Mouse (Mus musculus) midbrain, embryonic 16.5 days (tissue): Measurements from ENCODE around the gene Cdk17. TPM values are rescaled to one million over a fixed set of nuclear protein-coding genes. Genes with fewer than 3 reads are reported as not detected.

Experiments used
- ATAC-seq: fragments of 200-750 bp; cut with Nextera tagmentation; 2 replicates; pipeline ENCODE4 v1.8.0; 2017; ENCODE audit warnings: moderate TSS enrichment
- H3K27ac ChIP-seq: fragments of 300-500 bp; sonication (generic); 2 replicates; pipeline ENCODE4 v1.5.1; 2014; ENCODE audit warnings: mild to moderate bottlenecking, low read length, mixed read lengths
- H3K27me3 ChIP-seq: fragments of 300-500 bp; sonication (generic); 2 replicates; pipeline ENCODE4 v1.6.1; 2014; ENCODE audit warnings: low read depth, low read length, mixed read lengths; ENCODE audit not compliant: control insufficient read depth, insufficient read depth
- H3K36me3 ChIP-seq: fragments of 300-500 bp; sonication (generic); 2 replicates; pipeline ENCODE4 v1.6.1; 2014; ENCODE audit warnings: mild to moderate bottlenecking, low read length, moderate library complexity, mixed read lengths; ENCODE audit not compliant: control insufficient read depth, insufficient read depth
- H3K4me1 ChIP-seq: fragments of 300-500 bp; sonication (generic); 2 replicates; pipeline ENCODE4 v1.6.1; 2014; ENCODE audit warnings: mild to moderate bottlenecking, low read length, mixed read lengths; ENCODE audit not compliant: control insufficient read depth, insufficient read depth
- H3K4me2 ChIP-seq: fragments of 300-500 bp; sonication (generic); 2 replicates; pipeline ENCODE4 v1.6.1; 2014; ENCODE audit warnings: mild to moderate bottlenecking, low read length, mixed read lengths
- H3K4me3 ChIP-seq: fragments of 300-500 bp; sonication (generic); 2 replicates; pipeline ENCODE4 v1.5.1; 2014; ENCODE audit warnings: low read depth, mild to moderate bottlenecking, low read length, moderate library complexity, mixed read lengths
- H3K9ac ChIP-seq: fragments of 300-500 bp; sonication (generic); 2 replicates; pipeline ENCODE4 v1.6.1; 2014; ENCODE audit warnings: low read depth, low read length, mixed read lengths
- H3K9me3 ChIP-seq: fragments of 300-500 bp; sonication (generic); replicated peaks from 2 replicates; pipeline ENCODE4 v1.6.1; 2014; ENCODE audit warnings: mild to moderate bottlenecking, low read length, mixed read lengths; ENCODE audit not compliant: control insufficient read depth, poor library complexity, severe bottlenecking
- WGBS: fragments of 180-500 bp; shearing (Covaris S2); extraction: QIAGEN DNeasy Blood & Tissue Kit; methylation state at CpG from one replicate; pipeline ENCODE4 v1.1.7; 2014; 5-methylcytosine and 5-hydroxymethylcytosine counted together
- polyA plus RNA-seq: library from polyadenylated mRNA; unstranded; fragments of >200 nt; fragmentation: Nextera tagmentation; extraction: Ambion mirVana; gene quantifications from 2 replicates; pipeline ENCODE4 v1.2.1, GENCODE M21; 2015

Cdk17 gene
- polyA plus RNA-seq, 1 experiment from 2014 or later = 39.5 TPM

GRCm38 (mm10) chr10:93227921-93228320, 67.2 kb downstream of the Cdk17 start:
- WGBS = 68% methylated on average over 8 of the region's 8 CpGs
- H3K4me2 ChIP-seq = no peak overlapping the region
- H3K27ac ChIP-seq = no peak overlapping the region

DNA sequence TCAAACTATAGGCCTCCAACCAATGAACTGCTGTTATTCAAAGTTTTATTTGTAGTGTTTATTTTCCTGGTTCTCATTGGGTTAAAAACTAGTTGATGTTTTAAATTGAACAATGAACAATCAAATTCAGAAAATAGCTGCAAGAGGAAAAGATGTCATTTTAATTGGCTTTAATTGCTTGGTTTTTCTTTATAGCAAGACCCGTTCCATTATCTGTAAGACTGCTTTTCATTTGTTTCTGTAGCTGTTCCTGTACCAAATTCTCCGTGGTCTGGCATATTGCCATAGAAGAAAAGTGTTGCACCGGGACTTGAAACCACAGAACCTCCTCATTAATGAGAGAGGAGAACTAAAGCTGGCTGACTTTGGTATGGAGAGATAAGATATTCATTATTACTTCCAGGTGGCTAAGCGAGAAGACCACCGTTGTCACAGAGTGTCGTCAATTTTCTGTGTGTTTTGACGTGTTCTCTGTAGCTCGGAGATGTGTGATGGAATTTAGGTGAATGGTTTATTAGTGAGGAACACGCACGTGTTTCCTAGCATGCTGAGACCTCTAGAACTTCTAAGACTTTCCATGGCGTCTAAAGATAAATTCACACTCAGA, 67.8 kb downstream of the Cdk17 start:
- Histone ChIP-seq H3K9me3 (no peaks in the 10 kb centered on the region), H3K9ac (no peak overlapping the region), H3K36me3 (peaks cover 10% of the 10 kb centered on the region), H3K27me3 (no peaks in the 10 kb centered on the region), H3K4me3 (no peak overlapping the region), H3K4me1 (no peaks in the 10 kb centered on the region), H3K27ac (no peak overlapping the region), H3K4me2 (no peak overlapping the region)
- no peak for ATAC-seq
- WGBS = 82% methylated on average over 11 of the region's 11 CpGs

More at GRCm38 (mm10) chr10:93227921-93228320, 67.2 kb downstream of the Cdk17 start:
- no peak for ATAC-seq
- H3K36me3 ChIP-seq = peaks cover 8% of the 10 kb centered on the region
- no peaks in the 10 kb centered on the region for H3K4me1 ChIP-seq
- no peaks in the 10 kb centered on the region for H3K27me3 ChIP-seq
- H3K9ac ChIP-seq = no peak overlapping the region
- no peaks in the 10 kb centered on the region for H3K9me3 ChIP-seq
- H3K4me3 ChIP-seq = no peak overlapping the region

GRCm38 (mm10) chr10:93231490-93231889, 70.8 kb downstream of the Cdk17 start:
- Histone ChIP-seq H3K9me3 (no peaks in the 10 kb centered on the region), H3K27me3 (no peaks in the 10 kb centered on the region), H3K4me2 (no peak overlapping the region), H3K27ac (no peak overlapping the region), H3K4me1 (no peaks in the 10 kb centered on the region), H3K9ac (no peak overlapping the region), H3K4me3 (no peak overlapping the region), H3K36me3 (peaks cover 12% of the 10 kb centered on the region)
- ATAC-seq = no peak
- WGBS = 59% methylated on average over 4 of the region's 4 CpGs

DNA sequence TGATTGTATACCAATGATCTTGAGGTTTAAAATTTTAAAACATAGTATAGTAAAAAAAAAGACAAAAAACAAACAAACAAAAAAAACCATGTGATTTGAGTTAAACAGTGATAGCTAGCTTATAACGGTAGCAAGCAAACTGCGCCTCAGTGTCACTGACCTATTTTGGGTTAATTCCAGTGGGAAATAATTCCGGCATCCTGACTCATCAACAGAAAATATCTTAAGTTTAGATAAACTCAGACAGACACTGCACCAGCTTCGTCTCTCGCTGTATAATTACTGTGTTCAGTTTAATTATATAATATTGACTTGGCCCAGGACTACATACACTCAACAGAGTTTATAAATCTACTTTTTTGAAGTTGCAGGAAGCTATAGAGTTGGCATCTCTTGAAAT, 71.2 kb downstream of the Cdk17 start:
- no peaks in the 10 kb centered on the region for H3K4me1 ChIP-seq
- no peaks in the 10 kb centered on the region for H3K27me3 ChIP-seq
- no peak overlapping the region for H3K4me2 ChIP-seq
- no peak overlapping the region for H3K9ac ChIP-seq
- H3K9me3 ChIP-seq = no peaks in the 10 kb centered on the region
- H3K27ac ChIP-seq = no peak overlapping the region
- H3K36me3 ChIP-seq = peaks cover 12% of the 10 kb centered on the region
- H3K4me3 ChIP-seq = no peak overlapping the region
- WGBS = 93% methylated on average over 5 of the region's 5 CpGs
- ATAC-seq = no peak

GRCm38 (mm10) chr10:93233665-93234194, 73.1 kb downstream of the Cdk17 start:
- no peaks in the 10 kb centered on the region for H3K9me3 ChIP-seq
- H3K36me3 ChIP-seq = peaks cover 21% of the 10 kb centered on the region
- no peak overlapping the region for H3K27ac ChIP-seq
- no peaks in the 10 kb centered on the region for H3K4me1 ChIP-seq
- H3K4me2 ChIP-seq = no peak overlapping the region
- ATAC-seq = no peak
- 90% methylated on average over 6 of the region's 6 CpGs for WGBS
- no peak overlapping the region for H3K9ac ChIP-seq
- H3K27me3 ChIP-seq = no peaks in the 10 kb centered on the region
- H3K4me3 ChIP-seq = no peak overlapping the region

DNA sequence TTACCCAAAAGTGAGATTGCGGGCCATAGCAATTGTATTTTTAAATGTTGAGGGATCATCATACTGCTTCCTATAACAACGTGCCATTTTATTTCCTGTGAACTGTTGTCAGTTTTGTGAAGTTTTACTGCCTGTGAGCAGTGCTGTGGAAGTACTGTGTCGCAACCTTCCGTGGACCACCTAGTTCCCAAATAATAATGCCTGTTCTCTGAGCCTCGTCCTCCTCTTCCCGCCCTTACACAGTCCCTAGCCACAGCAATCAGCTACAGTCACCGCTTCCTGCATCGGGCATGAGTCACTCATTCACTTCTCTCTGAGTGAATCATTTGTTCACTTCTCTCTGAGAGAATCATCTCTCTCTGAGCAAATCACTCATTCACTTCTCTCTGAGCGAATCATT, 74.0 kb downstream of the Cdk17 start:
- ATAC-seq = no peak
- H3K4me3 ChIP-seq = no peak overlapping the region
- H3K9ac ChIP-seq = no peak overlapping the region
- 96% methylated on average over 9 of the region's 9 CpGs for WGBS
- H3K4me2 ChIP-seq = no peak overlapping the region
- H3K9me3 ChIP-seq = no peaks in the 10 kb centered on the region
- no peak overlapping the region for H3K27ac ChIP-seq
- no peaks in the 10 kb centered on the region for H3K27me3 ChIP-seq
- H3K36me3 ChIP-seq = peaks cover 29% of the 10 kb centered on the region
- H3K4me1 ChIP-seq = no peaks in the 10 kb centered on the region

DNA sequence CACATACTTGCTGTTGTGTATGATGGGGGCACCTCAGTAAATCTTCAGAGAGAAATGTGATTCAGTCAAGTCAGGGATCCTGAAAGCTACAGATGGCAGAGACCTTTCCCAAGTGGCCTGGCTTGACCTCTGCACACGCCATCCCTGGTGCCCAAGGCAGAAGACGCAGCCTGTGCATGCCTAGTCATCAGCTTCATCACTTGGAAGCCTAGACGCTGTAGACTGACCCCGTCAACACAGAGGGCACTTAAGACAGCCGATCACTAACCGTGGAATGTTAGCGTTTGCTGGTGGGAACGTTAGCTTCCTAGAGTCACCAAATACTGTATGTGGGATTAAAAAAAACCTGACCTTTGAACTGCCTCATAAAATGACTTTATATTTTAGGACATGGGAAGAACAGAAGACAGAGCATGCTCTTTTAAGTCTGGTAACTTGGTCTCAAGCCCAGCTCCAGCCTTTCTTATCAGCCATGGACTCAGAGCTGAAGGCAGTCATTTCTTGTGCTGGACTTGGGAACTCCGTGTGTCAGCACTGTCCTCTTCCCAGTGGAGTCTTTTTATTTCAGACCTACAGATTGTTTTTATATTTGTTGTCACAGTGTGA, 78.6 kb downstream of the Cdk17 start:
- H3K27ac ChIP-seq = no peak overlapping the region
- no peak overlapping the region for H3K4me2 ChIP-seq
- H3K36me3 ChIP-seq = peaks cover 23% of the 10 kb centered on the region
- H3K9me3 ChIP-seq = no peaks in the 10 kb centered on the region
- ATAC-seq = no peak
- no peaks in the 10 kb centered on the region for H3K4me1 ChIP-seq
- no peak overlapping the region for H3K4me3 ChIP-seq
- no peak overlapping the region for H3K9ac ChIP-seq
- 89% methylated on average over 9 of the region's 9 CpGs for WGBS
- no peaks in the 10 kb centered on the region for H3K27me3 ChIP-seq

DNA sequence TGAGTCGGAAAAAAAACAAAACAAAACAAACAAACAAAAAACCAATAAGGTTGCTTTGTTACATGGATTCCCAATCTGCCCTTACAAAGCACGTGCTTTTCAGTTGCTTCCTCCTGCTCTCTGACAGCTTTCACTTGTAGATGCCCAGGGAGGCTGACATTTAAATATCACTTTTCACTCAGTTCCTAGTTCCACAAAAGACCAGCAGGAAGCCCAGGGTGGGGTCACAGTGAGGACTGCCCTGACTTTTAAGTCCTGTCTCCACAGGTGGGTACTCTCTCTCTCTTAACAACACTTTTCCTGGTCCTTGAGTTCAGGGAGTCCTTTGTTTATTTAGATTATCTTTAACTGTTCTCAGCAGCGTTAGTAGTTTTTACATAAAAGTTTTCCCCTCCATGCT, 81.5 kb downstream of the Cdk17 start:
- Histone ChIP-seq H3K4me2 (no peak overlapping the region), H3K27me3 (no peaks in the 10 kb centered on the region), H3K4me1 (no peaks in the 10 kb centered on the region), H3K9me3 (no peaks in the 10 kb centered on the region), H3K36me3 (peaks cover 16% of the 10 kb centered on the region), H3K27ac (no peak overlapping the region), H3K4me3 (no peak overlapping the region), H3K9ac (no peak overlapping the region)
- ATAC-seq = no peak
- 6% methylated on average over 3 of the region's 3 CpGs for WGBS

DNA sequence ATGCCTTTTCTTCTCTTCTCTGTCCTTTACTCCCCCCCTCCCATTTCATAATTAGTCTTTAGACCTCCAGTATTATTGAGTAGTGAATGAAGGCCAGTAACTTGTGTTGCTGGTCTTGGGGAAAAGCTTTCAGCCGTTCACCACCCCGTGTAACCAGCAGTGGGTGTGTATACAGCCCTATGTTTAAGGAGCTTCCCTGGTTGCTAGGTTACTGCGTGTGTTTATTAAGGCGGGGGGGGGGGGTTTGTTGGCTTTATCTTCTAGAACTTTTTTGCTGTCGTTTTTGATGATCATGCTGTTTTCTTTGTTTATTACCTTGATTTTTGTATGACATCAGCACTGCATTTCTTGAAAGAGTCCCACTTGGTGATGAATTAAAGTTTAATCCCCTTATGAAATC, 82.2 kb downstream of the Cdk17 start:
- Histone ChIP-seq H3K36me3 (peaks cover 13% of the 10 kb centered on the region), H3K9me3 (no peaks in the 10 kb centered on the region), H3K4me3 (no peak overlapping the region), H3K9ac (no peak overlapping the region), H3K4me2 (no peak overlapping the region), H3K27me3 (no peaks in the 10 kb centered on the region), H3K27ac (no peak overlapping the region), H3K4me1 (0 out of 2 replicates have a peak, but pooled peaks cover 2% of the 10 kb centered on the region)
- WGBS = 2% methylated on average over 5 of the region's 5 CpGs
- ATAC-seq = no peak
